Mouse (Mus musculus) lung, postnatal 0 days (tissue): ENCODE results near the gene Gm20479.

Experiments
- CTCF ChIP-seq: IDR thresholded peaks from 2 replicates; pipeline ENCODE4 v1.5.1; 2016; ENCODE audit warnings: antibody characterized with exemption, mild to moderate bottlenecking
- EP300 ChIP-seq: IDR thresholded peaks from 2 replicates; pipeline ENCODE4 v1.6.1; 2016; ENCODE audit warnings: antibody characterized with exemption, mild to moderate bottlenecking, control low read depth

DNA sequence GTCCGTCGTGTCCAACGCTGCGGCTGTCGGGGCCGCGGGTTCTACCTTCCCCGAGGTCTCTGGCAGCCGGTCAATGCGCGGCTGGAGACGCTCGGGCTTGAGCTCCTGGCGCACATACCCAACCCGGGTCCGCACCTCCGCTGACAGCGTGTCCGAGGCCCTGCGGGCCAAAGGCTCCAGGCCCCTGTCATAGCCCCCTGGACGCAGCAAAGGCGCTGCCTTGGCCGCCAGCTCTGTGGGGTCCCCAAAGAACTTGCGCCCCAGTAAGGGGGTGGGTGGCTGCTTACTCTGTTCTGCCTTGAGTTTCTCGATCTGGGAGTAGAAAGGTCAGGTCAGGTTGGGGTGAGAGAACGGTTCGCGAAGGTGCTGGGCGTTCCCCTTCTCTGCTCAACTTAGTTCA lies 7.2 kb upstream of the Gm20479 start:
- TF ChIP-seq CTCF = no peak
- no peak for TF ChIP-seq EP300
